ENCODE assay signal across 8 mouse cellular contexts in the genomic region with DNA sequence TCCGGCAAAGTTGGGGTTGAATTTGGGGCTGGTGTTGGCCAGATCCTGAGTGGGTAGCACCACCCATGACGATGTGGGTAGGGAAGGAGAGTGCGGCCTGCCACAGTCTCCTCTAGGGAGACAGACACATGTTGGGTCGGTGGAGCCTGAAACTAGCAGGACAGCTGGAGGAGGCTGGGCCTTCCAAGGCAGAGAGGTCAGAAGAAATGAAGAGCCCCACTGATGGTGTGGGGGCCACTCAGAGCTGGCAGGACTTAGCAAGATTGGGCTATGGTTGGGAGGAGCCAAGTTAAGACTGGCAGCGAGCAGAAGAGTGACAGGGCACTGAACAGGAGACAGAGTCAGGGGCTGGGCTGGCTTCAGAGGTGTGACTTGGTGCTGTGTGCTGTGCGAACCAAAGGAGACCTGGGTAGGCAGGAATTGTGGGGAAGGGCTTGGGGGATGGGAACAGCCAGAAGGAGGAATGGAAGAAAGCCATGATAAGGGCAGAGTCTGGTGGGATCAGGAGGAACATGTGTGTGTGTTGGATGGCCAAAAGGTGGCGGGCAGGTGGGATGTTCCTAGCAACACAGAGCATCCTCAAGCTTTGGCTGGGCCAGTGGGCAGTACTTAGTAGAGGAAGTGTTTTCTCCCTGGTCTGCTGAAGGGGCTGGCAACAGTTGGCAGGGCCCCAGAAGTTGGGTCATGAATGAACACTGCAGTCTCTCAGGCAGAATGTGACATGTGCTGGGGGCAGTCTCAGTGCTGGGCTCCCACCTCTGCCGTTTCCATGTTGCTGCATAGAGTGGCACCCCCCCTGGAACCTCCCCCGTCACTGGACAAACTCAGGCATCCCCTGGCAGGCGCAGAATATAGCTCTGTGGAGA. TPM values are rescaled to one million over a fixed set of nuclear protein-coding genes. Genes with fewer than 3 reads are reported as not detected.
DNase-seq lines count a peak whose midpoint lies in the region; ATAC-seq and TF ChIP-seq lines count a peak whose summit lies in the region.

No protein-coding gene starts in this region.

- H3K4me3 ChIP-seq in heart, adult 2 months, result no peak overlapping the region
- H3K4me3 ChIP-seq in G1E (ENCODE audit: low read depth, low read length), result peak overlapping the region; percentile 61; the same call in 1 of the 2 replicates
- no peak overlapping the region for H3K4me3 ChIP-seq in forebrain, postnatal 0 days (ENCODE audit: low read depth, low read length)
- H3K4me3 ChIP-seq in liver, adult 2 months (ENCODE audit: insufficient read depth, low read depth, low read length), result no peak overlapping the region

- no peak for TF ChIP-seq POLR2A in heart, adult 2 months (IDR thresholded peaks at IDR 0.05; ENCODE audit: insufficient read depth, low read depth, low read length)
- no peak for TF ChIP-seq POLR2A in liver, adult 2 months (IDR thresholded peaks at IDR 0.05; ENCODE audit: extremely low read depth, insufficient read depth, low read length)

- peaks cover 1% of the 10 kb centered on the region; the same call in 1 of the 2 replicates for H3K79me2 ChIP-seq in heart, adult 2 months (replicated peaks; ENCODE audit: control insufficient read depth, insufficient read depth, low read length)
- peaks cover 51% of the 10 kb centered on the region for H3K79me2 ChIP-seq in liver, adult 2 months (ENCODE audit: control insufficient read depth, insufficient read depth, low read length)

- peaks cover 70% of the 10 kb centered on the region for H3K4me1 ChIP-seq in heart, adult 2 months (ENCODE audit: control insufficient read depth, insufficient read depth, low read length)
- peaks cover 98% of the 10 kb centered on the region for H3K4me1 ChIP-seq in G1E (ENCODE audit: insufficient read depth, low read depth, low read length)
- H3K4me1 ChIP-seq in forebrain, postnatal 0 days (ENCODE audit: insufficient read depth), result 0 out of 2 replicates have a peak, but pooled peaks cover 4% of the 10 kb centered on the region
- H3K4me1 ChIP-seq in liver, adult 2 months (ENCODE audit: control insufficient read depth, insufficient read depth, low read length), result peaks cover 67% of the 10 kb centered on the region

- peaks cover 7% of the 10 kb centered on the region; the same call in 1 of the 2 replicates for H3K36me3 ChIP-seq in heart, adult 2 months (ENCODE audit: control insufficient read depth, insufficient read depth, low read length)
- H3K36me3 ChIP-seq in G1E (replicated peaks), result peaks cover 92% of the 10 kb centered on the region
- no peaks in the 10 kb centered on the region for H3K36me3 ChIP-seq in forebrain, postnatal 0 days (ENCODE audit: insufficient read depth)
- H3K36me3 ChIP-seq in liver, adult 2 months (ENCODE audit: control insufficient read depth, insufficient read depth, low read length), result peaks cover 3% of the 10 kb centered on the region; the same call in 1 of the 2 replicates

- ATAC-seq in G1E (ENCODE audit: extremely low read depth, insufficient number of reproducible peaks, low FRiP score, poor library complexity, severe bottlenecking), result no peak
- peak; percentile 35 for ATAC-seq in forebrain, postnatal 0 days

- no peaks in the 10 kb centered on the region for H3K9me3 ChIP-seq in G1E (replicated peaks)
- no peaks in the 10 kb centered on the region for H3K9me3 ChIP-seq in forebrain, postnatal 0 days (ENCODE audit: low read length)

- 58% methylated on average over 10 of the region's 10 CpGs for WGBS in heart, adult 2 months
- WGBS in forebrain, postnatal 0 days, result 77% methylated on average over 10 of the region's 10 CpGs
- WGBS in liver, adult 2 months, result 70% methylated on average over 10 of the region's 10 CpGs

- no peak overlapping the region for H3K4me2 ChIP-seq in forebrain, postnatal 0 days (ENCODE audit: low read depth)

- no peak for DNase-seq in heart, adult 2 months
- no peak for DNase-seq in heart, postnatal 10 days
- DNase-seq in G1E (ENCODE audit: low spot score), result no peak
- peak; percentile 32 for DNase-seq in forebrain, postnatal 0 days
- DNase-seq in liver, adult 2 months (ENCODE audit: extremely low read depth, low read depth, low spot score), result no peak
- no peak for DNase-seq in Muller cell, postnatal 12 days (ENCODE audit: inconsistent ontology term)
- DNase-seq in urinary bladder, adult 2 months (ENCODE audit: low spot score), result no peak
- DNase-seq in thymus, postnatal 4 days, result no peak

- no peak overlapping the region for H3K9ac ChIP-seq in heart, adult 2 months (ENCODE audit: low read depth, low read length)
- no peak overlapping the region for H3K9ac ChIP-seq in forebrain, postnatal 0 days
- H3K9ac ChIP-seq in liver, adult 2 months (ENCODE audit: low read depth, low read length), result peak overlapping the region; percentile 11

- H3K27ac ChIP-seq in heart, adult 2 months, result peak overlapping the region; percentile 91
- H3K27ac ChIP-seq in forebrain, postnatal 0 days (ENCODE audit: low read depth, low read length), result no peak overlapping the region
- peak overlapping the region; percentile 52 for H3K27ac ChIP-seq in liver, adult 2 months (replicated peaks; ENCODE audit: insufficient read depth, low read depth, low read length)

- H3K27me3 ChIP-seq in heart, adult 2 months (ENCODE audit: control insufficient read depth, insufficient read depth, low read length), result no peaks in the 10 kb centered on the region
- no peaks in the 10 kb centered on the region for H3K27me3 ChIP-seq in G1E (ENCODE audit: insufficient read depth, low read length)
- H3K27me3 ChIP-seq in forebrain, postnatal 0 days (ENCODE audit: insufficient read depth, low read length), result no peaks in the 10 kb centered on the region
- H3K27me3 ChIP-seq in liver, adult 2 months (ENCODE audit: control insufficient read depth, insufficient read depth, low read length), result no peaks in the 10 kb centered on the region

- no peak for TF ChIP-seq CTCF in heart, adult 2 months (IDR thresholded peaks at IDR 0.05)
- no peak for TF ChIP-seq CTCF in G1E (IDR thresholded peaks at IDR 0.05; ENCODE audit: low read depth, low read length)
- TF ChIP-seq CTCF in forebrain, postnatal 0 days (IDR thresholded peaks at IDR 0.05; ENCODE audit: low read depth), result no peak
- no peak for TF ChIP-seq CTCF in liver, adult 2 months (IDR thresholded peaks at IDR 0.05; ENCODE audit: low read depth, low read length)

- intact Hi-C loops in heart, adult 2 months (cut with DNase I), result loop anchor here (10.0 kb wide), 1 partner anchor 407 kb away; the partner anchor contains the start of gene Mafk
- intact Hi-C loops in heart, postnatal 10 days (cut with DNase I), result no loop called here

- TF ChIP-seq EP300 in heart, adult 2 months (IDR thresholded peaks at IDR 0.05; ENCODE audit: insufficient read depth, low read depth, low read length), result no peak

RNA-seq across cellular contexts. Expression of gene Gpr146, which starts 10.1 kb away (rescaled TPM):
- 10 to 100 TPM; 42.9 to 56.6 TPM for total RNA-seq in heart, adult 2 months (2021)
- polyA plus RNA-seq in heart, adult 2 months (2012; rRNA removed), result 62.4 and 77.0 TPM in 2 replicates
- total RNA-seq in heart, postnatal 10 days (2021), result 10 to 100 TPM; 33.7 to 37.2 TPM
- 34.2 and 36.5 TPM in 2 replicates for total RNA-seq in G1E (2014; fragmentation: Nextera tagmentation)
- total RNA-seq in G1E (2017), result 26.8 and 27.4 TPM in 2 replicates
- 18.1 and 21.3 TPM in 2 replicates for polyA plus RNA-seq in G1E (2012)
- total RNA-seq in forebrain, postnatal 0 days (2014; rRNA removed), result 3.2 and 3.3 TPM in 2 replicates
- 2.4 and 2.8 TPM in 2 replicates for polyA plus RNA-seq in forebrain, postnatal 0 days (2015; fragmentation: Nextera tagmentation; extraction: Ambion mirVana)
- 36.5 and 57.1 TPM in 2 replicates for total RNA-seq in liver, adult 2 months (2014; rRNA removed)
- 43.5 and 70.7 TPM in 2 replicates for polyA plus RNA-seq in liver, adult 2 months (2012; rRNA removed)
- 16.4 and 22.2 TPM in 2 replicates for polyA plus RNA-seq in urinary bladder, adult 2 months (2012; rRNA removed)

RNA-seq across cellular contexts. Expression of gene C130050O18Rik, which starts 17.5 kb away (rescaled TPM):
- total RNA-seq in heart, adult 2 months (2021), result 1 to 10 TPM in 1 of 2 experiments, under 1 TPM in 1; 0.68 to 1.1 TPM
- 0.98 and 1.1 TPM in 2 replicates for polyA plus RNA-seq in heart, adult 2 months (2012; rRNA removed)
- under 1 TPM; 0.74 to 0.93 TPM for total RNA-seq in heart, postnatal 10 days (2021)
- total RNA-seq in G1E (2014; fragmentation: Nextera tagmentation), result 0.83 TPM in 1 of 2 replicates, not detected in the other
- total RNA-seq in G1E (2017), result 0.06 and 0.33 TPM in 2 replicates
- 0.03 and 0.07 TPM in 2 replicates for polyA plus RNA-seq in G1E (2012)
- not detected in 2 replicates for total RNA-seq in forebrain, postnatal 0 days (2014; rRNA removed)
- 0.13 TPM in 1 of 2 replicates, not detected in the other for polyA plus RNA-seq in forebrain, postnatal 0 days (2015; fragmentation: Nextera tagmentation; extraction: Ambion mirVana)
- total RNA-seq in liver, adult 2 months (2014; rRNA removed), result 0.18 and 0.54 TPM in 2 replicates
- 0.56 and 1.6 TPM in 2 replicates for polyA plus RNA-seq in liver, adult 2 months (2012; rRNA removed)
- polyA plus RNA-seq in urinary bladder, adult 2 months (2012; rRNA removed), result 0.65 and 0.96 TPM in 2 replicates

RNA-seq across cellular contexts. Expression of gene Cyp2w1, which starts 35.1 kb away (rescaled TPM):
- not detected for total RNA-seq in heart, adult 2 months (2021)
- polyA plus RNA-seq in heart, adult 2 months (2012; rRNA removed), result not detected in 2 replicates
- not detected for total RNA-seq in heart, postnatal 10 days (2021)
- total RNA-seq in G1E (2014; fragmentation: Nextera tagmentation) (not detected in 2 replicates), G1E (2017) (not detected in 2 replicates)
- polyA plus RNA-seq in G1E (2012), result not detected in 2 replicates
- total RNA-seq in forebrain, postnatal 0 days (2014; rRNA removed), result not detected in 2 replicates
- not detected in 2 replicates for polyA plus RNA-seq in forebrain, postnatal 0 days (2015; fragmentation: Nextera tagmentation; extraction: Ambion mirVana)
- total RNA-seq in liver, adult 2 months (2014; rRNA removed), result not detected in 2 replicates
- not detected in 2 replicates for polyA plus RNA-seq in liver, adult 2 months (2012; rRNA removed)
- not detected in 2 replicates for polyA plus RNA-seq in urinary bladder, adult 2 months (2012; rRNA removed)

RNA-seq across cellular contexts. Expression of gene Gper1, which starts 35.4 kb away (rescaled TPM):
- 1 to 10 TPM; 1.4 to 1.5 TPM for total RNA-seq in heart, adult 2 months (2021)
- polyA plus RNA-seq in heart, adult 2 months (2012; rRNA removed), result 2.0 and 4.9 TPM in 2 replicates
- total RNA-seq in heart, postnatal 10 days (2021), result 1 to 10 TPM; 2.5 to 2.6 TPM
- total RNA-seq in G1E (2014; fragmentation: Nextera tagmentation), result not detected in 2 replicates
- not detected in 2 replicates for total RNA-seq in G1E (2017)
- polyA plus RNA-seq in G1E (2012), result not detected in 2 replicates
- total RNA-seq in forebrain, postnatal 0 days (2014; rRNA removed), result 6.8 and 9.1 TPM in 2 replicates
- polyA plus RNA-seq in forebrain, postnatal 0 days (2015; fragmentation: Nextera tagmentation; extraction: Ambion mirVana), result 6.8 and 8.1 TPM in 2 replicates
- 0.07 TPM in 1 of 2 replicates, not detected in the other for total RNA-seq in liver, adult 2 months (2014; rRNA removed)
- polyA plus RNA-seq in liver, adult 2 months (2012; rRNA removed), result 0.02 and 0.05 TPM in 2 replicates
- 0.96 and 1.5 TPM in 2 replicates for polyA plus RNA-seq in urinary bladder, adult 2 months (2012; rRNA removed)

RNA-seq across cellular contexts. Expression of gene Cox19, which starts 36.3 kb away (rescaled TPM):
- 10 to 100 TPM; 82.8 to 94.8 TPM for total RNA-seq in heart, adult 2 months (2021)
- 110 and 112 TPM in 2 replicates for polyA plus RNA-seq in heart, adult 2 months (2012; rRNA removed)
- total RNA-seq in heart, postnatal 10 days (2021), result 10 to 100 TPM; 88.8 to 96.4 TPM
- 4.8 and 10.0 TPM in 2 replicates for total RNA-seq in G1E (2014; fragmentation: Nextera tagmentation)
- 40.8 and 41.0 TPM in 2 replicates for total RNA-seq in G1E (2017)
- polyA plus RNA-seq in G1E (2012), result 35.7 and 37.7 TPM in 2 replicates
- total RNA-seq in forebrain, postnatal 0 days (2014; rRNA removed), result 108 and 109 TPM in 2 replicates
- polyA plus RNA-seq in forebrain, postnatal 0 days (2015; fragmentation: Nextera tagmentation; extraction: Ambion mirVana), result 85.7 and 91.1 TPM in 2 replicates
- 23.6 and 25.2 TPM in 2 replicates for total RNA-seq in liver, adult 2 months (2014; rRNA removed)
- 82.4 and 86.1 TPM in 2 replicates for polyA plus RNA-seq in liver, adult 2 months (2012; rRNA removed)
- polyA plus RNA-seq in urinary bladder, adult 2 months (2012; rRNA removed), result 45.3 and 52.4 TPM in 2 replicates
